Mouse (Mus musculus) lung, adult 18-20 months (tissue): Measurements from ENCODE around the gene Tnfrsf21.

Source experiments
- DNase-seq, 2 experiments: peaks; one replicate each; pipeline ENCODE4 v3.0.0; 2022; ENCODE audit warnings: mixed read lengths in 2 of 2

Gene Tnfrsf21

DNA sequence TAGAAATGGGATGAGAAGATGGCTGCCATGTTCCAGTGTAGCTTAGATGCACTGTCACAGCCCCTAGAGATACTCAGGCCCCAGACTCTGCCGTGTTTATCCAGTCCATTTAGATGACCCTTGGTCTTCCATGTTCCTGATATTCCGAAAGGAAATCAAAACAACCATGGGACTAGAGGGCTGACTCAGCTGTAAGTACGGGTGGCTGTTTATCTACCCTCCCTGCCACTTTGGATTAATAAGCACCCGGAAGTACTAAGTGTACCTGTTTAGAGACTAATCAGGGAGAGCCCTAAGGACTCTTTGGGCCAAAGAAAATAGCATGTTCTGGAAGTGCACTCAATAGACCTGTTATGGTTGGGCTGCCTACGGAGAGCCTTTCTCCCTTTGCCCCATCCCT lies 64.9 kb downstream of the Tnfrsf21 start:
- DNase-seq: peak in 1 of 2 experiments; percentile 27

DNA sequence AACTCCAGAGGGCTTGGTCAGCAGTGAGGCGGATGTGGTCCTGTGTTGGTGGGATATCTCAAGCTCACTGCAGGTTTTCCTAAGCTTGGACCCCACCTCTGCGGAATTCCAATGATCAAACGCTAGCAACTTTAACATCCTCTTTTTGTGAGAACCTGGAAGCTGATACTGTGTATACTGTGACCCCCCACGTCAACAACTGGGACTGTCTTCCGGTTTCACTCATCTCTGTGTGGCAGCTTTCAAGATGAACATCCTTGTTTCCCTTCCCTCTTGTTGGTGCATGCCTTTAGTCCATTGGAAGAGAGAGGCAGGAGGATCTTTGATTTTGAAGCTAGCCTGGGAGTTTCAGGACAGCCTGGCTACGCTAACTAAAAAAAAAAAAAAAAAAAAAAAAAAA lies 73.1 kb downstream of the Tnfrsf21 start:
- no peak for DNase-seq

DNA sequence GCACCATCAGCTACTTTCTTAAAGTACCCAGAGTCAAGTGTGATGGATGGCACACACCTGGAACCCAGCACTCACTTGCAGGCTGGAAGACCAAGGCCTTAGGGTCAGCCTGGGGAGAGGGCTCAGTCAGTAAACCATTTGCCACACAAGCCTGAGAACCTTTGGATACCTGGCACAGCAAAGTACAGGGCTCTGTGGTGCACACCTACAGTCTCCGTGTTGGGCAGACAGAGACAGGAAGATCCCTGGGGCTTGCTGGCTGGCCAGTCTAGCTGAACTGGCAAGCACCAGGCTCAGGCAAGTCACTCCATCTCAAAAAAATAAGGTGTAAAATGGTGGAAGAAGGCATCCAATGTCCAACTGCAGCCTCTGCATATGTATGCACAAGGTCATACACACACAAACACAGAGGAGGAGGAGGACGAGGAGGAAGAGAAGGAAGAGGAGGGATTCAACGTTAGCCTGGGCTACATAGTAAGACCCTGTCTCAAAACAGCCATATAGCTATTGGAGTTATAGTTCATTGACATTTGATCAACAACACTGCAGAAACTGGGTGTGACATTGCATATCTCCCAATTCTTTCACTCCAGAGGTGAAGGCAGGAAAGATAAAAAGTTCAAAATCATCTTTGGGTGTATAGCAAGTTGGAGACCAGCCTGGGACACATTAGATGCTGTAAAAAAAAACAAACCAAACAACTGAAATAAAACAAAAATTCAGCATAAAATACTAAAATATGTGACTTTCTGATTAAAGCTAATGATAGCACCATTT lies 74.8 kb downstream of the Tnfrsf21 start:
- DNase-seq: no peak

DNA sequence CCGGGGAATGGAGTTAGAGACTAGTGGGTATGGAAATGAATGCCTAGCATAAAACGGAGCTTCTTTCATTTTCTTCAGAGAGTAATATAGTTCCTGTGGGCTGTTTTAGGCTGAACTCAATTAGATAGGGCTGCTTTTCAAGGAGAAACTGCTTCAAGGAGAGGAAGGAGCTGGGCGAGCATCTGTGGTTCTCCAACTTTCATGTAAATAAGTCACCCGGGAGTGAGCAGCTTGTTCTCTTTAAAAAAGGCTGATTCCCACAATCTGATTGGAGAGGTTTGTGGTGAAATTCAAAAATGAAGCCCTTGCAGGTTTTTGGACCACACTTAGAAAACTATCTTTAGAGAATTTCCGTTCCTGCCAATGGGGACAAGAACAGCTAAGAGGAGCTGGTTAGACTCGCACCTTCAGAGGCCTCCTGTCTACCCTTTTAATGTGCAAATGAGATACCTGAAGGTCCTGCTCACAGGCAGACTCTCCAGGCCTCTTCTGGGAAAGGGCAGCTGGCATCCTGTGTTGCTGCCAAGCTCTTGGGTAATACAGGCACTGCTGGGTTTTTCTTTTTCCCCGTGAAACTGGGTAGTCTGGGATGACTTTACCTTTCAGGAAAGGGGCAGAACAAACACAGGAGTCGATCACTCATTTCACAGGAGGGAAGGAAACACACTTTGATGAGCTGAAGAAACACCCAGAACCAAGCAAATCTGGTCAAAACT lies 76.1 kb downstream of the Tnfrsf21 start:
- DNase-seq: peak in 1 of 2 experiments; percentile 58

DNA sequence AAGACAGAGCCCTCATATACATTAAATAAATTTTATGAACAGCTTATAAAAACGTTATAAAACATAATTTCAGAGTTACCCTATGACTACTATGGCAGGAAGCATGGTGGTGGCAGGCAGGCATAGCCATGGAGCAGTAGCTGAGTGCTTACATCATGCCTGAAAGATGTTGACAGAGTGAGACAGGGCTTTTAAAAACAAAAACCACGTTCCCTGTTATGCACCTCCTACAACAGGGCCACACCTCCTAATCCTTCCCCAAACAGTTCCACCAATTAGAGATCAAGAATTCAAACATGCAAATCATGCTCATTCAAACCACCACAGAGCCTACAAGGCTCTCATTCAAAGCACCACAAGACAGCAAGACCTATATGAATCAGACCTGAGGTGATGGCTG lies 77.9 kb downstream of the Tnfrsf21 start:
- no peak for DNase-seq

DNA sequence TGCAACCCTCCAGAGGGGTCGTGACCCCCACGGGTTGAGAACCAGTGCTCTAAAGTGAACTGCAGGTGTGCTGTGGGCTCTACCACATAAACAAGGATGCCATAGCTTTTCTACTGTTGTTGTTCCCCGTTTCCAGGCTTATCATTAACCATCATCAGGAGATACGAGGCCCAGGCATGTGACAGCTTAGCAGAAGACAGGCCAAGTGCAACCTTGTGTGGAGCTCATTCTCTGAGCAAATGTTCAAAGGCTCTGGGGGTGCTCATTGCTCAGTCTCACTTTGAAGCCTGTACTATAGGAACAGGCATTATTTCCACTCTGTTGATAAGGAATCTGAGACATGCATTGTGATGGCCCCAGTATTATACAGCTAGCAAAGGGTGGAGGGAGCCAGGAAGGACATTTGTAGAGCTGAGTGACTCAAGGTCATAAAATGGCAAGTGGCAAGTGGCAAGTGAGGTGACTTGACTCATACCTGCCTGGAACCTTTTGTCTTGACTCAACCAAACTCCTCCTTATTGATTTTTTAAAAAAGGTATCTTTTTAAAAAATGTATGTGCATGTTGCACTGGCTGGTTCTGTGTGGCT lies 80.8 kb downstream of the Tnfrsf21 start:
- DNase-seq: no peak

DNA sequence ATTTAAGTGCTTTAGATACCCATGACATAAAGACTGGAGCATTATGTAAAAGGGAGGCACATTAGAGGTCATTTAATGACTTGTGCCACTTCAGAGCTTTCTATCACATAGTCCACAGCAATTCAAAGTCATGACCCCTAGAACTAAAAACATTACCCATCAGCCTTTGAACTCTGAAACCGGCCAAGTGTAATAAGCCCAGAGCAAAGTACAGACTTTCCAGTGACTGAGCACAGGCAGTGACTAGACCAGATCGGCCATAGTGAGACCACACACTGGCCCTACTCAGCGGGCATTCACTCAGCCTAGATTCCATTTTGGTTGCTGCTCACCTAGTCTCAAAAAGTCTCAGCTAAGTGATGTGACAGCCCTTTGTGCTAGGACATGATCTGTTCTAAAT lies 89.8 kb downstream of the Tnfrsf21 start:
- DNase-seq: no peak

DNA sequence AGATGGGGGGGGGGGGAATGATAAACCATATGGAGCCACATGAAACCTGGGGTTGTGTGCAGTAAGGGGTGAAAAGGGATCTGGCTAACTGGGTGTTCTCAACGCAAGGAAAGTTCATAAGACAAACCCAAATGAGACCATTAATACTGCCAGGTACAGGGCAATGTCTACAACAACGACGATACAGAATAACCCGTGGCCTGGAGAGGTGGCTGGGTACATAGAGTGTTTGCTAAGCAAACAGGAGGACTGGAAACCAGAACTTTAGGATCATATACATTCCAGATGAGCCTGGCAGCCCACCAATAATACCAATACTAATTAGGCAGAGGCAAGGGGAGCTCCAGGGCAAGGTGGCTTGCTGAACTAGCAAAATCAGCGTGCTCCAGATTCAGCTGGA lies 91.0 kb downstream of the Tnfrsf21 start:
- no peak for DNase-seq

DNA sequence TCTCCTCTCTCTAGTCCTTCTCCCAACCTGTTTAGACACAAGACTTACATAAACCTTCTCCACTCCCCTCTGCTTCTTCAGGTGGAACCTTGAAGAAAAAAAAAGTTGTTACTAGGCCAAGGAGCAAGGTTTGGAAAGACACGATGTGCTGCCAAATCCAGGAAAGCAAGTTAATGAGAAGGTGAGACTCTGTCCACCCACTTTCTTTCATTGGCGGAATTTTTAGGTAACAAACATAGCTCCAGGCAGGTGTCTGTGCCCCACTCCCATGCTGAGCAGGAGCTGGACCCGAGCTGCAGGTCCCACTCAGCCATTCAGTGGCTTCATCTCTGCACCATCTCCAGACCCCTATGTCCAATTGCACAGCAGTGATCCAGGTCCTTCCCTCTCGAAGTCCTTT lies 93.1 kb downstream of the Tnfrsf21 start:
- DNase-seq: no peak

DNA sequence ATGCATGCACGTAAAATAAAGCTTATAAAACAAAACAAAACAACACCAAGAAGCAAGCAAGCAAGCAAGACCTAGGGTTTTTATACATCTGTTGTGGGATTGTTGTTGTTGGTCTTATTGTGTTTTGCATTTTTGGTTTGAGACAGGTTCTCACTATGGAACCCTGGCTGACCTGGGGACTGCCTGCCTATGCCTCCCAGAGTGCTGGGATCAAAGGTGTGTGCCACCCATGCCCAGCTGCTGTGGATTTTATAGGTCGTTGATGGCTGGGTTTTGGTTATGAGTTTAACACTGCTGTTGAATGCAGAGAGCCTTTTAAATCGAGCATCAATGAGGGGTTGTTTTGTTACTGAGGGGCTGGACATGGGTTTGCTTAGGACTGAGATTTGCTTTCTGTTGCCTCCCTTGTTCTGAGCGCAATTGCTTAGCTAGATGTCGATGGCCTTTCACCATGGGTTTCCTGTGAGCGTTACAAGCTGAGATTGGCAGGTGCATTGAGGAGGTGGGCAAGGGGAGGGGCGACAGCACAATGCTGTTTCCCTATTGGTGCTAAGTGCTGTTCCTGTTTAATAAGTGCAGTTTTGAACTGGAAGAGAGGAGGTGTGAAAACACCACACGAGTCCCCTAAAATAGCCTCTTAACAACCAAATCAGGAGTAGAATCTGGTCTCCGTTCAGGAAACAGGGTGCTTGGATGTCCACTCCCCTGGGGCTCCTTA lies 94.0 kb downstream of the Tnfrsf21 start:
- no peak for DNase-seq

DNA sequence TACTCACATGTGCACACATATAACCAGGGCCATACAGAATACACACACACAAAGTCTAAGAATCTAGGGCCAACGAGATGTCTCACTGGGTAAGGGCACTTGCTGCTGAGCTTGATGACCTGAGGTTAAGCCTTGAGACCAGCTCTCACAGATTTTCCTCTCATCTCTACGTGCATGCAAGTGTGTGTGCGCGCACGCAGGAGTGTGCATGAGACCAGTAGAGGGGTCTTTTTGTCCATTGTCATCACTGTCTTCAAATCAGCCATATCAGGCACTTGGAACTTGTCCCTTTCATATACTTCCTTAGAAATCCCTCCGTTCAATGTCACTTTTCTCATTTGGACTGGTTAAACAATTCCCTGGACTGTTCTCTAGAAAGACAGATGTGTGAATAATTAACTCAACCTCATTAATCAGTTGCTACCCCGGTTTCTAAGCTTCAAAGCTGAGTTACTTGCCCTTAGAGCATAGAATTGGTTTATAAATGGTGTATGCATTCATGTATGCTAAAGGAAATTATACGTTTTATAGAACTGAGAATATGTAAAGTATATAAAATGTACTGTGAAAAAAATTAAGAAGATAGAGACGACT lies 97.1 kb downstream of the Tnfrsf21 start:
- no peak for DNase-seq

DNA sequence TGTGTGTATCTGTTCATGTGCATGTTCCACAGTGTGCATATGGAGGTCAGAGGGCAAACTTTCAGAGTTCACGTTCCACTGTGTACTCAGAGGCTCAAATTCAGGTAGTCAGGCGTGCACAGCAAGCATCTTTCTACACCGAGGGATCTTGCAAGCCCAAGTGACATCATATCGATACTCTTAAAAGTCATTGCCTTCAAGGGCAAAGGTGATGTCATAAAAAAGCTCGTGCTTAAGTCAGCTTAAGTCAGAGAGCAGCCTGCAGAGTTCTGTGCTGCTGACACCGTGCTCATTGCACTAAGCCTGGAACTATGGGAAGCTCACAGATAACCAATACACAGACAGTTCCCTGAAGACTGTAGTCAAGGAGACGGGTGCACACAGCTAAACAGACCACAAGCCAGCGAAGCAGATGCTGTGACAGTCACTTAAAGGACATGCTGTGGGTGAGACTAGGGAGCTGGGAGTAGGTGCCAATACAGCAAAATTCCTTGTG lies 97.8 kb downstream of the Tnfrsf21 start:
- DNase-seq: no peak

DNA sequence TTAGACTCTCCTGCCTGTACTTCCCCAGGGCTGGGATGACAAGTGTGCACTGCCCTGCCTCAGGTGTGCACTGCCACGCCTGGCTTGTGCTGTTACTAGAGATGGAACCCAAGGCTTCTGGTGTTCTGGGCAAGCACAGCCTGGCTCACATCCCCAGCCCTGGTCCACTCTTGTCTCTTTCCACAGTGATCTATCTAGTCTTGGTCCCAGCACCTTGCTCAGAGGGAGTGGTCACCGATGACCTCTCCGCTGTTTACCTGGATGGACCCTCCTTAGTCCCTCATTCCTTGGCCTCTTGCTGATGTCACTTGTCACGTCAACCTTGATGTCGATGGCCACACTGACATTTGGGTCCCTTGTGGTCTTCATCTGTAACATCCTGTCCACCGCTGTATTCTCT lies 98.6 kb downstream of the Tnfrsf21 start:
- no peak for DNase-seq

DNA sequence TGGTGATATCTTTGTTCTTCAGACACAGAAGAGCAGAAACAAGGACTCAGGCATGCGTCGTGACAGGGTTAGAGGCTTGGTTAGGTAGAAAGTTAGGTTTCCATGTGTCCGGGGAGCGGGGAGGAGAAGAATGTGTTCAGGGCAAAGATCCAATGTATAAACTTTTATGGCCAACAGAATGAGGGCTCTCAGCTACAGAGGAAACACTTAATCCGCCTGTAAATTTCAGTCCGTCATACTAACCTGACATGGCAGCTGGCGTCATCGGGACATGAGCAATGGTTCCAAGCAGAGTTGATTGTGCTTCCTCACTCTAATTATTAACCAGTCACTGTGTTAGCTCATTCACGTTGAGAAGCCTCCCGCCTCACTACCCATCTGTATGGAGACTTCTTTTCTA lies 100.4 kb downstream of the Tnfrsf21 start:
- DNase-seq: no peak

DNA sequence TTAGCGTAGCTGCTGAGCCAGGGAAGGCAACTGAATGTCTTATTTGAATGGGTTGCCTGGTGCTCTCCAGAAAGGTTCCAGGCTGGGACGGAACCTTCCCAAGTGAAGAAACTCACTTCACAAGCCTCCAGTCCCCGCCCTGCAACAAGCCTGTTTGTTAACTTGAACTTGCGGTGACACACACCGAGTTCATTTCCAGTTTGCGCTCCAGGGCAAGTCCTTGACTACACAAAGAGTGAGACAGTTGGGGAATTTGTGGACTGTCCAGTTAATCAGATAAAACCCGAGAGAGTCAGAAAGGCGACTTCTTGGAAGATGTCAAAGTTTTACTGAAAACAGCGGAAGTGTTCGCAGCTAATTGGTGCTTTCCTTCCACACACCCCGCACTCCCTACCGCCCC lies 103.1 kb downstream of the Tnfrsf21 start:
- peak in 1 of 2 experiments; percentile 34 for DNase-seq

DNA sequence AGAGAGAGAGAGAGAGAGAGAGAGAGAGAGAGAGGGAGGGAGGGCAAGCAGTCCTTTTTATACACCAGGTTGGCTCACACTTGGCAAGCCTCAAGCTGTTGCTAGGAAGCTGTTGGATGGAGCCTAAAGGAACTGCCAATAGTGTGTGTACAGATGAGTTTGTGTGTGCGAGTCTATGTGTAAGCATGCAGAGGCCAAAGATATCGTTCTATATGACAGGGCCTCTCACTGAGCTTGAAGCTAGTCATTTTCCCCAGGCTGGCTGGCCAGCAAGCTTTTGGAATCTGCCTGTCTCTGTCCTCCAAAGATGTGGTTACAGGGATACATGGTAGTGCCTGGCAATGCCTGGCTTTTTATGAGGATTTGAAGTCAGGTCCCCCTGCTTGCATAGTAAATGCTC lies 104.7 kb downstream of the Tnfrsf21 start:
- no peak for DNase-seq

DNA sequence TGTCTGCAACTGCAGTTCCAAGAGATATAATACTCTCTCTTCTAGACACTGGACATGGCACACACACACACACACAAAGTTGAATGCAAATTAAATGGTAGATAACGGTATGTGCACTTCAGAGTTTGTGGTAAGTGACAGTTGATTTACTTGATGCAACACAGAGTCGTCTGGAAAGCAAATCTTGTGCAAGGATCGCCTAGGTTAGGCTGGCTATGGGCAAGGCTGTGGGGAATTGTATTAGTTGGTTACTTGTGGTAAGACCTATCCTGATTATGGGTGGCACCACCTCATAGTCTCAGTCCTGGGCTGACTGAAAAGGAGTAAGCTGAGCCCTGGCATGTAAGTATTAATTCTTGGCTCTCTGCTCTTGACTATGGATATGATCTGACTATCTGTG lies 112.0 kb downstream of the Tnfrsf21 start:
- DNase-seq: no peak

DNA sequence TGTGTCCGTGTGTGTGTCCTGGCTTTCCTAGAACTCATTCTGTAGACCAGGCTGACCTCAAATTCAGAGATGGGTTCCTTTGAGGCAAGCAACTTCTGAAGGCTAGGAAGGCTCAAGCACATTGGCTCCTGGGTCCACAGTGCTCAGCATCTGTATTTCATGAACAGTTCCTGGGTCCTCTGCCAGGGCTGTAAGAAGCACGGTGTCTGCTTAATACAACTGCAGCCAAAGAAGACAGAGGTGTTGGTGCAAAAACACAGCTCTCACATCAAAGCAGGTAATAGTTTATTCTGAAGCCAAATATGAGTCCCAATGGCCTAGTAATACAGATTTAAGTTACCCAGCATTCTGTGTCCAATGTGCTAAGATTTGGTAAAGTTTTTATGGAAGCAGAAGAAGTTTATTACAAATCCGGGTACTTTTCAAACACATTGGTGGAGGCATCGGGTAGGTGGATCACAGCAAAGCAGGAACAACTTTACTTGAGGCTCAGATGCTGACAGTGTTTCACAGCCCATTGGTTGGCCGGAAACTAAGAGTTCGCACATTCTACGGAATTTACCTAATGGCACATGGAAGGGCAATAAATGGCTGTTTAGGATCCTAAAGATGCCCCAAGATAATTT lies 112.7 kb downstream of the Tnfrsf21 start:
- DNase-seq: no peak

DNA sequence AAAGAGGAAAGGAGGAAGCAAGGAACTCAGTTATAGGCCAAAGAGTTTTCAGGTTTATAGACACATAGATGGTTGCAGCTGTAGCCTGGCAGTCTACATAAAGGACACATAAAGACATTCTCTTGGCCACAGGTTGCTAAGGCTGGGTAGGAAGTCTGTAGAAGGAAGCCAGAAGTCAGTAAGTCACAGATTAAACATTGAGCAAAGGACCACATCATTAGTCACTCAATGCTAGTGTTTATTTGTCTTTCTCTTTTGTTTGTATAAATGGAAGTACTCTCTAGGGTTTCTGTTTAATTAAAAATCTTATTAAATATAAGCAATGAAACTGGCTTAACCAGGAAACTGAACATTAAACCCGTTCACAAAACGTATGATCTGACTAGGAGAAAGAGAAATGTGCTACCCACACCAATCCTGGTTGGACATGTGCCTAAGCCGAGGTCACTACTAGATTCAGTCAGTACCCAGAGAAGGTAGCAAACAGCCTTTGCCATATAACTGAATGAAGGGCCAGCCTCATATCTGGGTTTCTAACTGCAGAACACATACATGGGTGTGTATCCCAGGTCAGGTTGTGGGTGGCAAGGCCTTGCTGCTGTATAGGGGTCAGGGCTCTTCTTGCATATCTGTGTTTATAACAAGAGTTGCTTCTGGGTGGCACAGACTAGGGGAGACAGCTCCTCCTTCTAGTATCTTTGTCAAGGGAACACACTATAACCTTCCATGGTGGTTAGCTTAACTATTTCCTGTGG lies 113.9 kb downstream of the Tnfrsf21 start:
- DNase-seq: peak in 1 of 2 experiments; percentile 25

DNA sequence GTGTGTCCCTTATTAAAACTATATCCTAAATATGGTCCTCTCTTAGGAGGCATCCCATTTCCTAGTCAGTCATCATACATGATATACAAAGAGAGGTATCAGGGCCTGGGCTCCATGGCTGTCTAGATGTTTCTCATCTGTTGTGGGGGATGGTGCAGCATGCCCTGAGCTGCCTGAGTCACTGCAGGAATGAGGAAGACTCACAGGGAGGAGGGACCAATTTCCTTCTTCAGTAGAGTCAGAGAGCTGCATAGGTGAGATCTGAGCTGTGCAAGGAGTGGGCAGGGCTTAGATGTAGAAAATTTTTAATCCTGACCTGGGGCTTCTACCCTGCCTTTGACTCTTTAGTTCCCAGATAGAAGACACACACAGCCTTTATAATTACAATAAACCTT lies 114.5 kb downstream of the Tnfrsf21 start:
- peak in 1 of 2 experiments; percentile 24 for DNase-seq

DNA sequence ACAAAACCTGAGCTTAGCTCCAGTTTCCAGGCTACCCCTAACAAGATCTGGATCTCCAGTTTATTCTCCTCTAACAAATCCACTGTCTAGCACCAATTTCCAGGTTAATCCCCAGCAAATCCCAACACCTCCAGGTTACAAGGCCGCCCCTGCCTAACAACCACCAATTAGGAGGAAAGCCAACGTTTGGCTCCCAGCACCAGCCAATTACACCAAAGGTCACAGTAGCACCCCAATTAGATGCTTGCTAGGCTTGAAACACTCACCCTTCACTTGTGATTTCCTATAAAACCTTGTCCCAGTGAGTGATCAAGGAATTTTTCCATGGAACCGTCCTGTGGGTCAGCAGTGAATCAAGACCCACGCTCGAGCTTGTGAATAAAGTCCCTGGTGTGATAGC lies 116.1 kb downstream of the Tnfrsf21 start:
- no peak for DNase-seq

DNA sequence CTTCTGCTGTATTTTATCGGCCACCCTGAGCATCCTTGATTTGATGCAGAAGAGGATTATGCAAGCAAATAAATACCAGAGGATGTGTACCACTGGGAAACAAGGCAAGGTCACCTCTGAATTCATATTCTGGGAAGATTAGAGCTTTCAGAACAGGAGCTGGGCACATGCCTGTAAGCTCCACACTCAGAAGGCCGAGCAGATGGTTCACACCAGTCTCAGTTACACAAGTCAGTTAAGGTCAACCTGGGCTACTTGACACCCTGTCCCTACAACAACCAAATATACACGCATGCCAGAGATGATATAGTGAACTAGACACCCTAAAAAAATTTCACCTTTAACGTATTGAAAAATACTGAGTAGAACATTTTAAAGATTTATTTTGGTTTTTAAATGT lies 116.8 kb downstream of the Tnfrsf21 start:
- DNase-seq: no peak
